Mouse (Mus musculus): ENCODE results near the gene Ankdd1a. TPM values are rescaled to one million over a fixed set of nuclear protein-coding genes. Genes with fewer than 3 reads are reported as not detected.
A peak's percentile ranks its signal among the peaks of the same experiment; 100 is the strongest.

Gene Ankdd1a
- not detected in 2 replicates for polyA plus RNA-seq (2016; fragmentation: Nextera tagmentation; extraction: Ambion mirVana)

GRCm38 (mm10) chr9:65519807-65520504 lies at the start of gene Ankdd1a:
Ankdd1a (minus strand) TSS chr9:65520193.
- Histone ChIP-seq H3K4me3 (peak within 1 kb of the TSS; percentile 51), H3K4me1 (peaks cover 28% of the 10 kb centered on the region), H3K27me3 (replicated peaks; ENCODE audit: low read depth, poor library complexity, severe bottlenecking) (peaks cover 27% of the 10 kb centered on the region), H3K27ac (replicated peaks) (peak within 1 kb of the TSS; percentile 20), H3K9me3 (no peaks in the 10 kb centered on the region), H3K36me3 (replicated peaks) (no peaks in the 10 kb centered on the region)
- peak; percentile 59 for DNase-seq (ENCODE audit: low spot score)
- 7% methylated on average over 25 of the region's 25 CpGs for WGBS

GRCm38 (mm10) chr9:65569491-65569971 lies 49.5 kb upstream of the Ankdd1a start:
- no peak for DNase-seq (ENCODE audit: low spot score)
- Histone ChIP-seq H3K27me3 (replicated peaks; ENCODE audit: low read depth, poor library complexity, severe bottlenecking) (no peaks in the 10 kb centered on the region), H3K4me3 (no peak overlapping the region), H3K9me3 (no peaks in the 10 kb centered on the region), H3K4me1 (no peaks in the 10 kb centered on the region), H3K27ac (replicated peaks) (no peak overlapping the region), H3K36me3 (replicated peaks) (peaks cover 77% of the 10 kb centered on the region)
- WGBS, result 83% methylated on average over 6 of the region's 6 CpGs

GRCm38 (mm10) chr9:65568787-65569186 lies 48.8 kb upstream of the Ankdd1a start:
- Histone ChIP-seq H3K4me1 (no peaks in the 10 kb centered on the region), H3K36me3 (replicated peaks) (peaks cover 85% of the 10 kb centered on the region)

GRCm38 (mm10) chr9:65564698-65565097 lies 44.7 kb upstream of the Ankdd1a start:
- H3K9me3 ChIP-seq, result no peaks in the 10 kb centered on the region
- H3K27ac ChIP-seq (replicated peaks), result no peak overlapping the region
- H3K27me3 ChIP-seq (replicated peaks; ENCODE audit: low read depth, poor library complexity, severe bottlenecking), result no peaks in the 10 kb centered on the region
- 94% methylated on average over 2 of the region's 2 CpGs for WGBS
- H3K4me1 ChIP-seq, result peaks cover 23% of the 10 kb centered on the region
- H3K36me3 ChIP-seq (replicated peaks), result peaks cover 90% of the 10 kb centered on the region
- H3K4me3 ChIP-seq, result no peak overlapping the region
- no peak for DNase-seq (ENCODE audit: low spot score)

More at GRCm38 (mm10) chr9:65568787-65569186, 48.8 kb upstream of the Ankdd1a start:
- no peak overlapping the region for H3K27ac ChIP-seq (replicated peaks)
- DNase-seq (ENCODE audit: low spot score), result no peak
- no peaks in the 10 kb centered on the region for H3K9me3 ChIP-seq
- no peak overlapping the region for H3K4me3 ChIP-seq
- WGBS, result 88% methylated on average over 6 of the region's 6 CpGs
- no peaks in the 10 kb centered on the region for H3K27me3 ChIP-seq (replicated peaks; ENCODE audit: low read depth, poor library complexity, severe bottlenecking)

GRCm38 (mm10) chr9:65563073-65563472 lies 43.1 kb upstream of the Ankdd1a start:
- H3K9me3 ChIP-seq, result no peaks in the 10 kb centered on the region
- peaks cover 23% of the 10 kb centered on the region for H3K4me1 ChIP-seq
- DNase-seq (ENCODE audit: low spot score), result no peak
- peak overlapping the region; percentile 80; the same call in 1 of the 2 replicates for H3K27ac ChIP-seq (replicated peaks)
- H3K4me3 ChIP-seq, result no peak overlapping the region
- peaks cover 91% of the 10 kb centered on the region for H3K36me3 ChIP-seq (replicated peaks)
- no peaks in the 10 kb centered on the region for H3K27me3 ChIP-seq (replicated peaks; ENCODE audit: low read depth, poor library complexity, severe bottlenecking)
- WGBS, result 91% methylated on average over 5 of the region's 5 CpGs

GRCm38 (mm10) chr9:65562081-65562506 lies 42.1 kb upstream of the Ankdd1a start:
- H3K36me3 ChIP-seq (replicated peaks), result peaks cover 94% of the 10 kb centered on the region
- H3K27ac ChIP-seq (replicated peaks), result peak overlapping the region; percentile 80
- no peaks in the 10 kb centered on the region for H3K9me3 ChIP-seq
- peak overlapping the region; percentile 21; the same call in 1 of the 2 replicates for H3K4me3 ChIP-seq
- WGBS, result 28% methylated on average over 4 of the region's 4 CpGs
- H3K4me1 ChIP-seq, result peaks cover 23% of the 10 kb centered on the region
- DNase-seq (ENCODE audit: low spot score), result peak; percentile 60
- no peaks in the 10 kb centered on the region for H3K27me3 ChIP-seq (replicated peaks; ENCODE audit: low read depth, poor library complexity, severe bottlenecking)

- Histone ChIP-seq H3K36me3 (replicated peaks) (peaks cover 94% of the 10 kb centered on the region), H3K4me3 (no peak overlapping the region), H3K4me1 (peaks cover 24% of the 10 kb centered on the region), H3K27me3 (replicated peaks; ENCODE audit: low read depth, poor library complexity, severe bottlenecking) (no peaks in the 10 kb centered on the region), H3K27ac (replicated peaks) (peak overlapping the region; percentile 80), H3K9me3 (no peaks in the 10 kb centered on the region)
- no peak for DNase-seq (ENCODE audit: low spot score)
- WGBS, result 85% methylated on average over 4 of the region's 4 CpGs
Measured at GRCm38 (mm10) chr9:65561016-65561415, 41.0 kb upstream of the Ankdd1a start.

GRCm38 (mm10) chr9:65558806-65559205 lies 38.8 kb upstream of the Ankdd1a start:
- H3K4me3 ChIP-seq, result no peak overlapping the region
- H3K27me3 ChIP-seq (replicated peaks; ENCODE audit: low read depth, poor library complexity, severe bottlenecking), result no peaks in the 10 kb centered on the region
- H3K36me3 ChIP-seq (replicated peaks), result peaks cover 90% of the 10 kb centered on the region
- H3K27ac ChIP-seq (replicated peaks), result no peak overlapping the region
- WGBS, result 94% methylated on average over 6 of the region's 6 CpGs
- no peaks in the 10 kb centered on the region for H3K9me3 ChIP-seq
- H3K4me1 ChIP-seq, result peaks cover 45% of the 10 kb centered on the region
- DNase-seq (ENCODE audit: low spot score), result no peak

- no peaks in the 10 kb centered on the region for H3K9me3 ChIP-seq
- no peak overlapping the region for H3K27ac ChIP-seq (replicated peaks)
- no peak overlapping the region for H3K4me3 ChIP-seq
- H3K36me3 ChIP-seq (replicated peaks), result peaks cover 80% of the 10 kb centered on the region
- H3K27me3 ChIP-seq (replicated peaks; ENCODE audit: low read depth, poor library complexity, severe bottlenecking), result no peaks in the 10 kb centered on the region
- WGBS, result 97% methylated on average over 5 of the region's 5 CpGs
- H3K4me1 ChIP-seq, result peaks cover 33% of the 10 kb centered on the region
- no peak for DNase-seq (ENCODE audit: low spot score)
Measured at GRCm38 (mm10) chr9:65556979-65557378, 37.0 kb upstream of the Ankdd1a start.

- peaks cover 31% of the 10 kb centered on the region for H3K4me1 ChIP-seq
- WGBS, result 97% methylated on average over 8 of the region's 8 CpGs
- no peaks in the 10 kb centered on the region for H3K27me3 ChIP-seq (replicated peaks; ENCODE audit: low read depth, poor library complexity, severe bottlenecking)
Measured at GRCm38 (mm10) chr9:65556349-65556748, 36.4 kb upstream of the Ankdd1a start.

GRCm38 (mm10) chr9:65555621-65556020 lies 35.6 kb upstream of the Ankdd1a start:
- H3K36me3 ChIP-seq (replicated peaks), result peaks cover 72% of the 10 kb centered on the region
- H3K9me3 ChIP-seq, result no peaks in the 10 kb centered on the region
- H3K4me1 ChIP-seq, result peaks cover 33% of the 10 kb centered on the region
- H3K27ac ChIP-seq (replicated peaks), result peak overlapping the region; percentile 79
- H3K4me3 ChIP-seq, result 0 out of 2 replicates have a peak overlapping the region, but pooled peaks have one; percentile 21
- 85% methylated on average over 4 of the region's 4 CpGs for WGBS
- no peaks in the 10 kb centered on the region for H3K27me3 ChIP-seq (replicated peaks; ENCODE audit: low read depth, poor library complexity, severe bottlenecking)
- no peak for DNase-seq (ENCODE audit: low spot score)

More at GRCm38 (mm10) chr9:65556349-65556748, 36.4 kb upstream of the Ankdd1a start:
- DNase-seq (ENCODE audit: low spot score), result no peak
- peak overlapping the region; percentile 5 for H3K27ac ChIP-seq (replicated peaks)
- no peaks in the 10 kb centered on the region for H3K9me3 ChIP-seq
- no peak overlapping the region for H3K4me3 ChIP-seq
- H3K36me3 ChIP-seq (replicated peaks), result peaks cover 78% of the 10 kb centered on the region

- H3K27ac ChIP-seq (replicated peaks), result peak overlapping the region; percentile 79
- DNase-seq (ENCODE audit: low spot score), result peak; percentile 66
- H3K4me3 ChIP-seq, result peak overlapping the region; percentile 21; the same call in 1 of the 2 replicates
- H3K9me3 ChIP-seq, result no peaks in the 10 kb centered on the region
- peaks cover 39% of the 10 kb centered on the region for H3K4me1 ChIP-seq
- H3K36me3 ChIP-seq (replicated peaks), result peaks cover 66% of the 10 kb centered on the region
- no peaks in the 10 kb centered on the region for H3K27me3 ChIP-seq (replicated peaks; ENCODE audit: low read depth, poor library complexity, severe bottlenecking)
- WGBS, result 11% methylated on average over 5 of the region's 5 CpGs
Measured at GRCm38 (mm10) chr9:65555001-65555405, 35.0 kb upstream of the Ankdd1a start.

- no peak overlapping the region for H3K27ac ChIP-seq (replicated peaks)
- 95% methylated on average over 2 of the region's 2 CpGs for WGBS
- H3K9me3 ChIP-seq, result no peaks in the 10 kb centered on the region
- peaks cover 43% of the 10 kb centered on the region for H3K36me3 ChIP-seq (replicated peaks)
- H3K27me3 ChIP-seq (replicated peaks; ENCODE audit: low read depth, poor library complexity, severe bottlenecking), result no peaks in the 10 kb centered on the region
- no peak for DNase-seq (ENCODE audit: low spot score)
- H3K4me1 ChIP-seq, result peaks cover 55% of the 10 kb centered on the region
- H3K4me3 ChIP-seq, result no peak overlapping the region
Measured at GRCm38 (mm10) chr9:65552711-65553110, 32.7 kb upstream of the Ankdd1a start.

All from embryonic facial prominence, embryonic 10.5 days (tissue).